Mouse (Mus musculus) forebrain, embryonic 14.5 days (tissue): Measurements from ENCODE around the gene Ptprf. TPM values are rescaled to one million over a fixed set of nuclear protein-coding genes. Genes with fewer than 3 reads are reported as not detected.

ENCODE experiments used
- ATAC-seq: fragments of 200-750 bp; cut with Nextera tagmentation; 2 replicates; pipeline ENCODE4 v1.8.0; 2017; ENCODE audit warnings: mild to moderate bottlenecking, moderate library complexity
- DNase-seq: peaks from one replicate; pipeline ENCODE4 v3.0.0-alpha.2; 2015; ENCODE audit warnings: low spot score
- H3K27ac ChIP-seq: fragments of 300-500 bp; sonication (generic); 2 replicates; pipeline ENCODE4 v1.5.1; 2014; ENCODE audit warnings: low read depth, mild to moderate bottlenecking, control low read depth, low read length, moderate library complexity
- H3K27me3 ChIP-seq: fragments of 300-500 bp; sonication (generic); replicated peaks from 2 replicates; pipeline ENCODE4 v1.6.1; 2014; ENCODE audit warnings: low read length, control low read depth, mixed read lengths; ENCODE audit not compliant: control insufficient read depth, insufficient read depth
- H3K36me3 ChIP-seq: fragments of 300-500 bp; sonication (generic); 2 replicates; pipeline ENCODE4 v1.6.1; 2014; ENCODE audit warnings: low read length, control low read depth; ENCODE audit not compliant: control insufficient read depth, insufficient read depth
- H3K4me1 ChIP-seq: fragments of 300-500 bp; sonication (generic); 2 replicates; pipeline ENCODE4 v1.6.1; 2014; ENCODE audit warnings: antibody characterized with exemption, low read length, control low read depth; ENCODE audit not compliant: control insufficient read depth, insufficient read depth
- H3K4me2 ChIP-seq: fragments of 300-500 bp; sonication (generic); 2 replicates; pipeline ENCODE4 v1.6.1; 2014; ENCODE audit warnings: mild to moderate bottlenecking, control low read depth, low read length
- H3K4me3 ChIP-seq: fragments of 300-500 bp; sonication (generic); 2 replicates; pipeline ENCODE4 v1.5.1; 2014; ENCODE audit warnings: low read depth, low read length, control low read depth
- H3K9ac ChIP-seq: fragments of 300-500 bp; sonication (generic); 2 replicates; pipeline ENCODE4 v1.6.1; 2014; ENCODE audit warnings: mild to moderate bottlenecking, low read length, control low read depth, moderate library complexity
- H3K9me3 ChIP-seq: fragments of 300-500 bp; sonication (generic); replicated peaks from 2 replicates; pipeline ENCODE4 v1.6.1; 2016; ENCODE audit warnings: low read length, control low read depth, mixed read lengths; ENCODE audit not compliant: control insufficient read depth
- WGBS: fragments of 180-500 bp; shearing (Covaris S2); extraction: QIAGEN DNeasy Blood & Tissue Kit; methylation state at CpG from one replicate; pipeline ENCODE4 v1.1.7; 2014; 5-methylcytosine and 5-hydroxymethylcytosine counted together
- polyA plus RNA-seq: library from polyadenylated mRNA; unstranded; fragments of >200 nt; fragmentation: Nextera tagmentation; extraction: Ambion mirVana; gene quantifications from 2 replicates; pipeline ENCODE4 v1.2.1, GENCODE M21; 2014

The Ptprf gene
- polyA plus RNA-seq, 1 experiment from 2014 or later = 42.0 TPM

- H3K9me3 ChIP-seq = no peaks in the 10 kb centered on the region
- DNase-seq = no peak
- no peak overlapping the region for H3K27ac ChIP-seq
- no peak overlapping the region for H3K9ac ChIP-seq
- H3K4me3 ChIP-seq = no peak overlapping the region
- ATAC-seq = no peak
- WGBS = 92% methylated on average over 6 of the region's 6 CpGs
- H3K27me3 ChIP-seq = no peaks in the 10 kb centered on the region
- peaks cover 57% of the 10 kb centered on the region for H3K36me3 ChIP-seq
- H3K4me2 ChIP-seq = no peak overlapping the region
- no peaks in the 10 kb centered on the region for H3K4me1 ChIP-seq
These were observed 52.5 kb downstream of the Ptprf start for GRCm38 (mm10) chr4:118238666-118239065.

GRCm38 (mm10) chr4:118236871-118237270 lies 54.3 kb downstream of the Ptprf start:
- Histone ChIP-seq H3K36me3 (peaks cover 60% of the 10 kb centered on the region), H3K4me1 (no peaks in the 10 kb centered on the region), H3K4me2 (no peak overlapping the region), H3K27ac (no peak overlapping the region), H3K9ac (no peak overlapping the region), H3K27me3 (no peaks in the 10 kb centered on the region), H3K9me3 (no peaks in the 10 kb centered on the region), H3K4me3 (no peak overlapping the region)
- 60% methylated on average over 9 of the region's 9 CpGs for WGBS
- no peak for DNase-seq
- no peak for ATAC-seq

GRCm38 (mm10) chr4:118234711-118235388 lies 56.4 kb downstream of the Ptprf start:
- no peaks in the 10 kb centered on the region for H3K27me3 ChIP-seq

DNA sequence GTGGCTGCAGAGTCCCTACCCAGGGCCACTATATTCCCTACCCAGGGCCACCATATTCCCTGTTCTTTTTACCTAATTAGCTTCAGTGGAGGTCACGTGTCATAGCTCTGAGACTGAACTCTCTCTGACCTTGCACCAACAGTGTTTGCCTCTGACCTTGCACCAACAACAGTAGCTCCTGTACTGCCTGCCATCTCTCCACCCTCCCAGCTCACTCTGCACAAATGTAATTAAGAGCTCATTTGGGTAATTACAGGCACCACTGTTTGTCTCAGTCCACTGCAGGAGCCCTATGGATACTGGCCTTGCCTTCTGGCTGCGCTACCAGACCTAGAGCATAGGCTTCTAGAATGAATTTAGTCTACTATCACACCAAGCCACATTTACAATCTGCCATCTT lies 57.3 kb downstream of the Ptprf start:
- H3K4me3 ChIP-seq = no peak overlapping the region
- no peak overlapping the region for H3K27ac ChIP-seq
- no peaks in the 10 kb centered on the region for H3K27me3 ChIP-seq
- no peak for ATAC-seq
- no peaks in the 10 kb centered on the region for H3K4me1 ChIP-seq
- H3K4me2 ChIP-seq = no peak overlapping the region
- peaks cover 80% of the 10 kb centered on the region for H3K36me3 ChIP-seq
- no peaks in the 10 kb centered on the region for H3K9me3 ChIP-seq
- WGBS = 90% methylated on average over 2 of the region's 2 CpGs
- DNase-seq = no peak
- H3K9ac ChIP-seq = no peak overlapping the region

More at GRCm38 (mm10) chr4:118234711-118235388, 56.4 kb downstream of the Ptprf start:
- no peaks in the 10 kb centered on the region for H3K9me3 ChIP-seq
- 87% methylated on average over 11 of the region's 11 CpGs for WGBS
- H3K27ac ChIP-seq = no peak overlapping the region
- no peaks in the 10 kb centered on the region for H3K4me1 ChIP-seq
- no peak for ATAC-seq
- no peak overlapping the region for H3K4me2 ChIP-seq
- H3K4me3 ChIP-seq = no peak overlapping the region
- H3K9ac ChIP-seq = no peak overlapping the region
- H3K36me3 ChIP-seq = peaks cover 72% of the 10 kb centered on the region
- no peak for DNase-seq

- peaks cover 85% of the 10 kb centered on the region for H3K36me3 ChIP-seq
- peak; percentile 18 for DNase-seq
- 90% methylated on average over 6 of the region's 6 CpGs for WGBS
These were observed 59.3 kb downstream of the Ptprf start for GRCm38 (mm10) chr4:118231861-118232260.

GRCm38 (mm10) chr4:118229035-118229770 lies 62.0 kb downstream of the Ptprf start:
- no peaks in the 10 kb centered on the region for H3K4me1 ChIP-seq
- H3K9me3 ChIP-seq = no peaks in the 10 kb centered on the region
- no peaks in the 10 kb centered on the region for H3K27me3 ChIP-seq
- ATAC-seq (no peak), DNase-seq (no peak)
- no peak overlapping the region for H3K27ac ChIP-seq
- no peak overlapping the region for H3K9ac ChIP-seq
- H3K36me3 ChIP-seq = peaks cover 87% of the 10 kb centered on the region
- H3K4me3 ChIP-seq = no peak overlapping the region
- H3K4me2 ChIP-seq = no peak overlapping the region
- WGBS = 74% methylated on average over 6 of the region's 6 CpGs

More at GRCm38 (mm10) chr4:118231861-118232260, 59.3 kb downstream of the Ptprf start:
- no peak overlapping the region for H3K27ac ChIP-seq
- no peak overlapping the region for H3K4me2 ChIP-seq
- no peak; the same call in 1 of the 2 replicates for ATAC-seq
- no peaks in the 10 kb centered on the region for H3K4me1 ChIP-seq
- H3K9me3 ChIP-seq = no peaks in the 10 kb centered on the region
- H3K27me3 ChIP-seq = no peaks in the 10 kb centered on the region
- no peak overlapping the region for H3K4me3 ChIP-seq
- no peak overlapping the region for H3K9ac ChIP-seq

DNA sequence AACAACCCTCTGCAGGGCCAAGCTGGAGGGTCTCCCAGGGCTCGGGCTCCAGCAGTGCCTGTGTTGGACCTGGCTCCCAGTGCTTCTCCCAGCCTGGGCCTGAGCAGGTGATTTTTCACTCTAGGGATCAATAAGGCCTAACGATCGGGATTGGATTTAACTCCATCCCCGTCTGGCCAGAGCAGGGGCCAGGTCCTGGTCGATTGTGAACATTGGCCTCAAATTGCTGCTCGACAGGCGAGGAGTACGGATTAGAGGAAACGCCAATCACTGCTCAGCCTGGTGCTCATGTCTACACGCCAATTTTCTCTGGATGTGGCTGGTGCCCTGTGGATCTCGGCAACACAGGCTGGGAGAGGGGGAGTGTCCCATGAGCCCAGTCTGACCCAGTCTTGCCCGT lies 63.8 kb downstream of the Ptprf start:
- Histone ChIP-seq H3K9ac (no peak overlapping the region), H3K27ac (no peak overlapping the region), H3K9me3 (no peaks in the 10 kb centered on the region), H3K36me3 (peaks cover 95% of the 10 kb centered on the region), H3K4me1 (no peaks in the 10 kb centered on the region), H3K27me3 (no peaks in the 10 kb centered on the region), H3K4me3 (no peak overlapping the region), H3K4me2 (no peak overlapping the region)
- 79% methylated on average over 12 of the region's 12 CpGs for WGBS
- ATAC-seq = no peak
- no peak for DNase-seq

- no peak for ATAC-seq
- no peaks in the 10 kb centered on the region for H3K9me3 ChIP-seq
These were observed 69.9 kb downstream of the Ptprf start for GRCm38 (mm10) chr4:118221261-118221660.

DNA sequence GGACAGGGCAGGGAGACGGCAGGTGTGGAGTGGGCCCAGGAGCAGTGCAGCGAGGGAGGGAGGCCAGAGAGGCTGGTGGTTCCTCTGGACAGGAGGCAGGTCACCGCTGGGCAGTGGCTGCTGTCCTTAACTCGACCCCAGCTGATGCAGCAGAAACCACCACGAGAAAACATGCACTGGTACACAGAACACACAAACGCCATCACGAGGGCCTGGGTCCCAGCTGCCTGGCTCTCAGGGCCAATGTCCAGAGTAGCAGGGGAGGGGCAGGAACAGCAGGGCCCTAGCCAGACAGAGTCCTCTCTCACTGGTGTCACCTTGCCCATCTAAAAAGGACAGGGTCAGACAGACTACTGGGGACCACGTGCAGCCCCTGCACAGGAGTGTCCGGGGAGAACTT lies 70.4 kb downstream of the Ptprf start:
- H3K36me3 ChIP-seq = peaks cover 97% of the 10 kb centered on the region
- H3K4me2 ChIP-seq = no peak overlapping the region
- H3K27me3 ChIP-seq = no peaks in the 10 kb centered on the region
- DNase-seq (no peak), ATAC-seq (no peak)
- H3K9ac ChIP-seq = no peak overlapping the region
- WGBS = 90% methylated on average over 9 of the region's 9 CpGs
- H3K9me3 ChIP-seq = no peaks in the 10 kb centered on the region
- H3K4me3 ChIP-seq = no peak overlapping the region
- H3K4me1 ChIP-seq = no peaks in the 10 kb centered on the region
- H3K27ac ChIP-seq = no peak overlapping the region

More at GRCm38 (mm10) chr4:118221261-118221660, 69.9 kb downstream of the Ptprf start:
- H3K4me1 ChIP-seq = no peaks in the 10 kb centered on the region
- H3K4me3 ChIP-seq = no peak overlapping the region
- H3K4me2 ChIP-seq = no peak overlapping the region
- H3K27me3 ChIP-seq = no peaks in the 10 kb centered on the region
- DNase-seq = no peak
- no peak overlapping the region for H3K27ac ChIP-seq
- H3K36me3 ChIP-seq = peaks cover 98% of the 10 kb centered on the region
- 87% methylated on average over 7 of the region's 7 CpGs for WGBS
- no peak overlapping the region for H3K9ac ChIP-seq
